Mouse (Mus musculus) myocyte (in vitro differentiated cells): ENCODE measurements around the gene Haspin. TPM values are rescaled to one million over a fixed set of nuclear protein-coding genes. Genes with fewer than 3 reads are reported as not detected.
A peak's percentile ranks its signal among the peaks of the same experiment; 100 is the strongest.

Source experiments
- H3K27me3 ChIP-seq: one replicate; pipeline ENCODE4 v1.6.1; 2011; ENCODE audit not compliant: control insufficient read depth, insufficient read depth, insufficient read length
- H3K36me3 ChIP-seq: one replicate; pipeline ENCODE4 v1.6.1; 2011; ENCODE audit not compliant: control insufficient read depth, insufficient read depth
- H3K4me2 ChIP-seq: one replicate; pipeline ENCODE4 v1.6.1; 2011; ENCODE audit warnings: low read depth, control low read depth
- H3K4me3 ChIP-seq: one replicate; pipeline ENCODE4 v1.5.1; 2011; ENCODE audit warnings: mild to moderate bottlenecking, control low read depth, moderate library complexity
- H3K79me2 ChIP-seq: one replicate; pipeline ENCODE4 v1.6.1; 2011; ENCODE audit not compliant: control insufficient read depth, insufficient read depth
- H3ac ChIP-seq: one replicate; pipeline ENCODE4 v1.6.1; 2011; ENCODE audit not compliant: control insufficient read depth, insufficient read length
- CEBPB ChIP-seq: IDR thresholded peaks from 2 replicates; pipeline ENCODE4 v1.6.1; 2011; ENCODE audit warnings: mild to moderate bottlenecking, moderate library complexity; ENCODE audit not compliant: poor library complexity, insufficient read depth, severe bottlenecking
- E2F4 ChIP-seq: IDR thresholded peaks from one replicate; pipeline ENCODE4 v1.6.1; 2011; ENCODE audit warnings: mild to moderate bottlenecking, control low read depth, moderate library complexity; ENCODE audit not compliant: insufficient read depth
- MAX ChIP-seq: IDR thresholded peaks from one replicate; pipeline ENCODE4 v1.6.1; 2011; ENCODE audit warnings: low read depth, mild to moderate bottlenecking, control low read depth
- MYOD1 ChIP-seq, 3 experiments: IDR thresholded peaks; one replicate each; pipeline ENCODE4 v1.6.1; 2011; ENCODE audit warnings: control low read depth in 2 of 3, low read depth in 2 of 3, mild to moderate bottlenecking in 2 of 3, moderate library complexity in 1 of 3; ENCODE audit not compliant: insufficient read length in 2 of 3, control insufficient read depth in 1 of 3
- MYOG ChIP-seq, 3 experiments: IDR thresholded peaks; one replicate each; pipeline ENCODE4 v1.6.1; 2011; ENCODE audit warnings: control low read depth in 2 of 3, low read depth in 2 of 3, mild to moderate bottlenecking in 2 of 3; ENCODE audit not compliant: insufficient read length in 2 of 3, control insufficient read depth in 1 of 3, insufficient read depth in 1 of 3
- POLR2A ChIP-seq: IDR thresholded peaks from one replicate; pipeline ENCODE4 v1.6.1; 2011; ENCODE audit warnings: low read depth, mild to moderate bottlenecking, control low read depth, moderate library complexity; ENCODE audit not compliant: insufficient read length
- POLR2AphosphoS2 ChIP-seq: IDR thresholded peaks from one replicate; pipeline ENCODE4 v1.6.1; 2011; ENCODE audit warnings: low read depth, control low read depth; ENCODE audit not compliant: insufficient read length
- REST ChIP-seq: IDR thresholded peaks from one replicate; pipeline ENCODE4 v1.6.1; 2011; ENCODE audit warnings: mild to moderate bottlenecking, control low read depth, moderate library complexity; ENCODE audit not compliant: insufficient read depth, insufficient read length
- SRF ChIP-seq: IDR thresholded peaks from one replicate; pipeline ENCODE4 v1.6.1; 2011; ENCODE audit warnings: low read depth; ENCODE audit not compliant: control insufficient read depth, insufficient read length
- TCF12 ChIP-seq: IDR thresholded peaks from one replicate; pipeline ENCODE4 v1.6.1; 2011; ENCODE audit warnings: mild to moderate bottlenecking, control low read depth; ENCODE audit not compliant: poor library complexity, insufficient read depth, severe bottlenecking
- TCF3 ChIP-seq: IDR thresholded peaks from one replicate; pipeline ENCODE4 v1.6.1; 2011; ENCODE audit warnings: low read depth, control low read depth; ENCODE audit not compliant: insufficient read length
- USF1 ChIP-seq: IDR thresholded peaks from one replicate; pipeline ENCODE4 v1.6.1; 2011; ENCODE audit warnings: low read depth, mild to moderate bottlenecking, control low read depth, moderate library complexity
- polyA plus RNA-seq: library from polyadenylated mRNA; unstranded; fragments of >200 nt; fragmentation: generic; extraction: Trizol; gene quantifications from one replicate; pipeline ENCODE4 v1.2.1, GENCODE M21; 2012; ENCODE audit warnings: missing spikeins

Haspin gene
- polyA plus RNA-seq, 1 experiment = 3.3 TPM

DNA sequence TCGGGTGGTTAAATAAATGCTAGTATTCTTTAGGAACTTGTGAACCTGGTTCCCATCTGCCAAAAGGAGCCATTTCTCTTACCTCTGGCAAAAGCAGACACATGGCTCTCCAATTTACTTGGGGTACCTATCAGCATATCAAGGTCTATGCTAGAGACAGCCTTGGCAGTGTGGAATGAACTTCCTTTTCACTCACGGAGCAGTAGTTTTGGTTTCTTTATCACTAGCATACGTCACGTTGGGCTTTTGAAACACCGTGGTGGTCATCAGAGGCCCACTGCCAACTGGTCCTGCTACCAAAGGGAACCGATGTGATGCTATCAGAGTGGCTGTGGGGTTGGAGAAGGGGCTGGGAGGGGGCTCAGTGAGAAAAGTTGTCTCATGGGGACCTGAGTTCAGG, 5.1 kb downstream of the Haspin start:
- Histone ChIP-seq H3ac (no peak overlapping the region), H3K27me3 (no peaks in the 10 kb centered on the region), H3K36me3 (no peaks in the 10 kb centered on the region), H3K4me2 (no peak overlapping the region), H3K4me3 (no peak overlapping the region), H3K79me2 (peaks cover 46% of the 10 kb centered on the region)
- TF ChIP-seq MYOD1 (IDR thresholded peaks at IDR 0.05; ENCODE audit: control insufficient read depth in 1 of 3, insufficient read length in 2 of 3, low read depth in 2 of 3) (no peak), TCF12 (no peak), MYOG (IDR thresholded peaks at IDR 0.05; ENCODE audit: control insufficient read depth in 1 of 3, insufficient read depth in 1 of 3, insufficient read length in 2 of 3, low read depth in 2 of 3) (no peak), E2F4 (no peak), TCF3 (no peak)

DNA sequence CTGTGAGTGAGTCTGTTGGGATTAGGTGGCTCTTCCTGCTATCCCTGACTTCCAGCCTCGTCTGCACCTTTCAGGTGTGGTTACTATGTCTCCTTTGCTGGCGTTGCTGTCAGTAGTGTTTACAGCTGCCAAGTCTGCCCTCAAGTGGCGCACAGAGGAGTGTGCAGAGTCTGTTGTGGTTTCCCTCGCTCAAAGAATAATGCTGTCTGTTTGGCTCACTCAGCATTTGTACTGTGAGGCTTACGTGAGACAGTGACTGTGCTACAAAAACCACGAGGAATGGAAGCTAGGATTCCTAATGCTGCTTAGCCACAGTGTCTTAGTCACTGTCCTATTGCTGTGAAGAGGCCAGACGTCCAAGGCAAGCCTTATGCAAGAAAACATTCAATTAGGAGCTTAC, 7.1 kb downstream of the Haspin start:
- Histone ChIP-seq H3K36me3 (no peaks in the 10 kb centered on the region), H3K27me3 (no peaks in the 10 kb centered on the region), H3K4me3 (no peak overlapping the region), H3K79me2 (peaks cover 30% of the 10 kb centered on the region), H3ac (no peak overlapping the region), H3K4me2 (no peak overlapping the region)
- TF ChIP-seq SRF (no peak), USF1 (no peak), MYOD1 (IDR thresholded peaks at IDR 0.05; ENCODE audit: control insufficient read depth in 1 of 3, insufficient read length in 2 of 3, low read depth in 2 of 3) (no peak), POLR2AphosphoS2 (no peak)

DNA sequence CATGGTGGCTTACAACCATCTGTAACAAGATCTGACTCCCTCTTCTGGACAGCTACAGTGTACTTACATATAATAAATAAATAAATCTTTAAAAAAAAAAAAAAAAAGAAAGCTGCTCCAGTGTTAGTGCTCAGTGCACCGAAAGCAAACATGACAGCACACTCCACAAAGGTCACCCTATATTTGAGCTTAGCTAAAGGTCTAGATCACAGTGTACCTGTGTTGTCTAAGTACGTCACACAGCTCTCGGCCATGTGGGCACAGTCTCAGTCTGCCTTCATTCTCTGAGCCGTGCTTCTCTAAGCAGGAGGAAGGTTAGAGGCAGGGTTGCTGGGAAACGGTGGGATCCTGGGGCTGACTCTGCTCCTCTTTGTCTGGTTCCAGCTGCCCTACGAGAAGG, 11.6 kb downstream of the Haspin start:
- H3K4me3 ChIP-seq = no peak overlapping the region
- no peak for TF ChIP-seq SRF
- TF ChIP-seq REST = no peak
- no peak for TF ChIP-seq POLR2AphosphoS2
- no peak for TF ChIP-seq TCF3
- TF ChIP-seq USF1 = no peak
- no peak for TF ChIP-seq MAX
- no peak for TF ChIP-seq MYOD1 (IDR thresholded peaks at IDR 0.05; ENCODE audit: control insufficient read depth in 1 of 3, insufficient read length in 2 of 3, low read depth in 2 of 3)
- TF ChIP-seq CEBPB = no peak
- no peak for TF ChIP-seq POLR2A
- no peak for TF ChIP-seq TCF12
- TF ChIP-seq MYOG (IDR thresholded peaks at IDR 0.05; ENCODE audit: control insufficient read depth in 1 of 3, insufficient read depth in 1 of 3, insufficient read length in 2 of 3, low read depth in 2 of 3) = no peak
- no peak for TF ChIP-seq E2F4
- H3K27me3 ChIP-seq = no peaks in the 10 kb centered on the region
- H3ac ChIP-seq = no peak overlapping the region
- H3K4me2 ChIP-seq = no peak overlapping the region
- no peaks in the 10 kb centered on the region for H3K36me3 ChIP-seq
- no peaks in the 10 kb centered on the region for H3K79me2 ChIP-seq

DNA sequence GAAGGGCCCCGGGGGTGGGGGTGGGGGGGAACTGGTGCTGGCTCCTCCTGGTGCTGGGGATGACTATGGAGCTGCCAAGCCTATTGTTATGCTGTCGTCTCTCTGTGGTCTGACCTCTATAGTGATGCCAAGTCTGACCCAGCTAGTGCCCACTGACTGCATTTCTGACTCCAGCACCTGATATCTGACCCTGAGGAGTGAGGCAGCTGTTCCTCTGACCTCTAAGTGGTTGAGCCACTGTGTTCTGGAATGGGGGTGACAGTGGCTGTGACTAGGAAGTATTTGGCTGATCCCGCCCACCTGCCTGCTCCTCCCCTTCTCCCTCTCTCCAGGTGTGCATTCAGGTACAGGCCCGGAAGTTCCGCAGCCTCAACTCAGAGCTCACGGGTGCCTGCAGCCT, 26.7 kb downstream of the Haspin start:
- TF ChIP-seq POLR2AphosphoS2 (no peak), SRF (no peak), USF1 (no peak), POLR2A (no peak), MYOG (IDR thresholded peaks at IDR 0.05; ENCODE audit: control insufficient read depth in 1 of 3, insufficient read depth in 1 of 3, insufficient read length in 2 of 3, low read depth in 2 of 3) (peak in 2 of 3 experiments; percentile 27 to 64), TCF12 (no peak), MAX (no peak), TCF3 (no peak), MYOD1 (IDR thresholded peaks at IDR 0.05; ENCODE audit: control insufficient read depth in 1 of 3, insufficient read length in 2 of 3, low read depth in 2 of 3) (peak in 1 of 3 experiments; percentile 70), CEBPB (no peak), E2F4 (no peak), REST (no peak)
- H3K27me3 ChIP-seq = no peaks in the 10 kb centered on the region

DNA sequence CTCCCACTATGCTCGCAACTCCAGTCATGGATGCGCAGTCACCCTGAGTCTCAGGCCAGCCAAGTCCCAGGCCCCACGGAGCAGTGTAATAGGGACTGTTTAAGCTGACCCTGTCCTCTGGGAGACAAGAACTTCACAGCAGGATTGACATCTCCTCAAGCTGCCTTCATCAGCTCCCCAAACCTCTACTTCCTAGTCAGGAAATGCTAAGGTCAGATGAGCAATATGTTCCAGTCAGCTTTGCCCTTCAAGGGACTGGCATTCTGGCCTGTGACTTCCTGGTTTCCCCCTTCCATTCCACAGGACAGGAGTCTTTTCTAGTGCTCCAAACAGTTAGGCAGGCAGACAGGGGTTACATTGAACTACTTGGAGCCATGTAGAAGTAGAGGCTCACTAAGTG, 28.2 kb downstream of the Haspin start:
- H3K4me3 ChIP-seq = no peak overlapping the region
- H3K4me2 ChIP-seq = no peak overlapping the region
- TF ChIP-seq SRF (no peak), USF1 (no peak), MYOG (IDR thresholded peaks at IDR 0.05; ENCODE audit: control insufficient read depth in 1 of 3, insufficient read depth in 1 of 3, insufficient read length in 2 of 3, low read depth in 2 of 3) (no peak), MAX (no peak), POLR2A (no peak), TCF12 (no peak), POLR2AphosphoS2 (no peak), REST (no peak), MYOD1 (IDR thresholded peaks at IDR 0.05; ENCODE audit: control insufficient read depth in 1 of 3, insufficient read length in 2 of 3, low read depth in 2 of 3) (no peak), E2F4 (no peak), CEBPB (no peak), TCF3 (no peak)
- no peaks in the 10 kb centered on the region for H3K79me2 ChIP-seq
- no peaks in the 10 kb centered on the region for H3K36me3 ChIP-seq
- H3ac ChIP-seq = no peak overlapping the region
- H3K27me3 ChIP-seq = no peaks in the 10 kb centered on the region

More for the DNA sequence above, 26.7 kb downstream of the Haspin start:
- H3K4me3 ChIP-seq = no peak overlapping the region
- no peaks in the 10 kb centered on the region for H3K36me3 ChIP-seq
- no peak overlapping the region for H3ac ChIP-seq
- H3K79me2 ChIP-seq = no peaks in the 10 kb centered on the region
- no peak overlapping the region for H3K4me2 ChIP-seq
